Mouse (Mus musculus) monocyte, adult 5-6 weeks (primary cell): ENCODE data around the gene Gas6. TPM values are rescaled to one million over a fixed set of nuclear protein-coding genes. Genes with fewer than 3 reads are reported as not detected.

Experiments
- ATAC-seq: fragments of 153-309, 156-312 bp; replicated peaks from 2 replicates; pipeline ENCODE4 v1.8.0; 2017; ENCODE audit warnings: mild to moderate bottlenecking; ENCODE audit not compliant: low TSS enrichment, insufficient number of reproducible peaks, severe bottlenecking, poor library complexity, low FRiP score
- total RNA-seq: library from RNA; stranded (forward); fragments of 200-1000, 200-491, 200-594 nt; gene quantifications from 3 replicates; pipeline ENCODE4 v1.2.3, GENCODE M21; 2017

Gene Gas6
- 0.29 TPM in 1 of 3 replicates, not detected in the others for total RNA-seq

DNA sequence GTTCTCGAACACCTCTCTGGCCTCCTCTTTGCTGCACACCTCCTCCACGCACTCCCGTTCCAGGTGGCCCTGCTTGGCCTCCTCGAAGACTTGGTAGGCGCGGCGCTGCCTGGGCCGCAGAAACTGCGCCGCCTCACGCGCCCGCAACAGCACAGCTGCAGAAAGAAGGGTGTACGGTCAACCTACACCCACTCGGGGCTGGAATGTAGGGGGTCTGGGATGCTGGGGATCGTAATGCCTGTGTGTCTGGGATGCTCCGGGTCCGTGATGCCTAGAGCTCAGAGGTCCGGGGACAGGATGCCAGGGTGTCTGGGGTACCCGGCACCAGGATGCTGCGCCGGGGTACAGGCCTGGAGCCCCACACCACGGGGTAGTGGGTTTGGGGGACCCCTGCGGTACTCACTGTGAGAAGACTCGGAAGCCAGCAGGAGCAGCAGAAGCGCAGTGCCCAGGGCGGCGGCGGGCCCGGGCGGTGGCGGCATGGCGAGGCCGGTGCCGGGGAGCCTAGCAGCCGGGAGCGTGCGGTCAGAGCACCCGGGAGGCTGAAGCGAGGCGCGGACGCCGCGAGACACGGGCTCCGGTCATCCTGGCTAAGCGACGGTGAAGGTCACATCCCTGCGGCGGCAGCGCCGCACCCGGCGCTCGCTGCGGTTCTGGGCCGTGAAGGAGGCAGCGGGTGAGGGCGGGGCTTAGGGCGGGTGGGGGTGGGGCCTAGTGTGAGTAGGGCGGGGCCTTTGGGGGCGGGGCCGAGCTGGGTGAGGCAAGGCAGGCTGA lies at the start of gene Gas6:
Gene Gas6 (minus strand): TSS at position 633 of the 774 bp plus-strand sequence.
- ATAC-seq = no peak

DNA sequence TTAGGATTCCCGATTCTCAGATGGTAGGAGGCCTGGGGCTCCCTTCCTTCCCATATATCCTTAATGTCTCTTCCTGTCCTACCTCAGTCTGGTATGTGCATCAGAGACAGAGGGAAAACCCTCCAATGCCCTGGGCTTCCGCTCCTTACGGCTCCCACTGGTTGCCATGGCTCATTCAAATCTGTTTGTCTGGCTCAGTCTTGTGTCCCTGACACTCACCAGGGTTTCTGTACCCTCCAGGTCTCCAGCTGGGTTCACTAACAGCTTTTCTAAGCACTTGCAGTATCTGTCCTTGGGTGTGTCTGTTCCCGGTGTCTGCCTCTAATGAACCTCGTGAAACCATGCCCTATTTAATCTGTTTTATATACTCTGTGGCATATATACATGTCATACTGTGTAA lies 47.2 kb upstream of the Gas6 start:
- ATAC-seq = no peak

DNA sequence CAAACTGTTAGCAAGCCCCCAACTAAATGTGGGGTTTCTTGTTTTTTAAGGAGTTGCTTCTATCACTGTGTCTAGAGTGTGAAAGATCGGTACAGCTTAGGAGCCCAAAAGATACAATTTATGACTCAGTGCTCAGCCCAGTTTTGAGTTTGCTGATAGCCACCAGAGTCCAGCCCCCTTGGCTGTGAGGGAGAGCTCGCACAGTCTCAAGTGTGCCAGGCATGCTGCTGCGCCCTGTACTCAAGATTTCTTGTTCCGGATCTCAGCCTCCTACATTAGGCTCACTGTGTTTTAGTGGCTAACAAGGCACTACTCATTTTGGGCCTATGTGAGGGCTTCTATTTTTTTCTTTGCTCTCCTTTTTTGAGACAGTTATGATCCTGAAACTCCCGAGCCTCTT lies 45.8 kb upstream of the Gas6 start:
- no peak for ATAC-seq

DNA sequence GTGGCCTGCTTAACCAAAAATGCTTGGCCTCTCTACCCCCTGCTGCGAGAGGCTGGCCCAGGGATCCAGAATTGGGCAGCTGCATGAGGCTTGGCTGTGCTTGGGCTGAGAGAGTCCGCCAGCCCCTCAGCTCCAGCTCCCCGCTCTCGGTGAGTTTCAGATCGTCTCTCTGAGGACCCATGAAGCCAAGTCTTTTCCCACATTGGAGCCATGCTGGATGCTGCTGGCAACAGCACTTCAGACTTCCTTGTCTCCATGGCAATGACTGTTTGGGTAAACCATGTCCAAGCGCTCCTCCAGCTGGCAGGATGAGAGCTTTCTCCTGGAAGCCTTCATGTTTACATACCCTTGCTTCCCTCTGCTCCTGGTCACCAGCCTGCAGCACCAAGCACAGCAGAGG lies 44.5 kb upstream of the Gas6 start:
- no peak for ATAC-seq

DNA sequence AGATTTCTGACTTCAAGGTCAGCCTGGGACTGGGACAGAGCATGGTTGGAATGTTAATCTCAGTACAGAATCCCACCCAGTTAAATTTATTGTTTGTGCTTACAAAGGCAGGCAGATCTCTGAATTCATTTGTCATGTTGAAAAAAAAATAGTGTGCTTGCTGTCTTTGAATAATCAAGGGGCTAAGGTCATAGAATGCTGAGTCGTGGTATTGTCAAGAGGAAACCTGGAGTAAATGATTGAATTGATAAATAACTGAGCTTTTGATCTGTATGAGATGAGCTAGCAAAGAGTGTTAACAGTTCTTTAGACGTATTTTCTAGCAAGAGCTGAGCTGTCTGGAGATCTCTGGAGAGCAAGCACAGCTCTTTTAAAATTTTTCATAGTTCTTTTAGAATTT lies 42.8 kb upstream of the Gas6 start:
- ATAC-seq = no peak

DNA sequence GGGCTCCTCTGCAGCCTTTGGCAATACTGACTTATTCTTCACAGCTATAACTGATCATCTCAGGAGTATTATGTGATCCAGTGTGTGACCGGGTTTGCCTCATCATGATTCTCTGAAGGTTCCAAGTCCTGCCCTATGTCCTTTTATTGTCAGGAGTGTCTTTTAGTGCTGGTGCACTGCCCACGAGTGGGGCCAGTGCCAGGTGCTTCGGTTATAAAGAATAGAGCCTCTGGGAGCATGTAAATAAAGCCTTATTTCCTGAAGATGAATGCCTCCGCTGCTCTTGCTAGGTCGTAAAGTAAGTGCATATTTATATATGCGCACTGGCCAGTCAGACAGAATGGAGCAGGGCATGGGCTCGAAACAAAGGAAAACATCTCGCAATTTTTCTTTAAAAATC lies 38.8 kb upstream of the Gas6 start:
- ATAC-seq = no peak

DNA sequence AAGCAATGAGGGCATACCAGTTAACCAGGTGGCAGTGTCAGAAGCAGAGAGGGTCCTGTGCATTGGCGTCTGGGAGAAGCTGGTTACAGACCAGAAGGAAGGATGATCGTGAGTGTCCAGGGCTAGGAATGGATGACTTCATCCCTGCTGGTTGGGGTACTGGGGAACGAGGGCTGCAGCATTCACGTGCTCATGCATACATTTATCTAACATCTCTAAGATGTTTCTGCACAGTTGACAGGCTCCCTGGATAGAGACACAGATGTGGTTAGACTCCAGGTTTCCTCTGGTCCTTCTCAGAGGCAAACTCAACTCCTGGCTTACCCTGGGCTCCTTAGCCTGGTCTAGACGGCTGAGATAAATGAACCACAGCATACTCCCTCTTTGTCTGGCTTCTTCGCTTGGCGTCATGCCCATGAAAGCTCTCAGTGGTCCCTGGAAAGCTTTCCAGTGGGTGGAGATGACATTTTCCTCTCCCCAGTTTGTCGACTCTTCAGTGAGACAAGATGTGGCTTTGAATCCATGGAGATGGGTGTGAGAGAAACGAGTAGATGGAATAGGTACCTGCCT lies 37.4 kb upstream of the Gas6 start:
- ATAC-seq = no peak

DNA sequence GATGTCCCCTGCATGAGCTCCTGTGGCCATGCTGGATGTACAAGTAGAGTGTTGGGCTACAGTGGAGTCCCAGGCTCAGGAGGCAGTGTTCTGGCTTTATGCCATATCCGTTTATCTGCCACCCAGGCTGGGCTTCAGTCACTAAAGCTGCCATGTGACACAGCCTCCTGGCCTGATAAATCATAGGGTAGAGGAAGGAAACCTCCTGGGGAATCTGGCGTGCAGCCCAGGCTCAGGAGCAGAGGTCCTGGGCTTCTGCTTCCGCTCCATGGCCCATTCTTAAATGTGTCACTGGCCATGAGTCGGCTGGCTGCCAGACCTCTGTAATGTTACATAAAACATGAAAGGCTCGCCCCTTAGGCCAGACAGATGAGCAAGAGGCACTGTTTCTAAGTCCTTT lies 36.7 kb upstream of the Gas6 start:
- no peak for ATAC-seq

DNA sequence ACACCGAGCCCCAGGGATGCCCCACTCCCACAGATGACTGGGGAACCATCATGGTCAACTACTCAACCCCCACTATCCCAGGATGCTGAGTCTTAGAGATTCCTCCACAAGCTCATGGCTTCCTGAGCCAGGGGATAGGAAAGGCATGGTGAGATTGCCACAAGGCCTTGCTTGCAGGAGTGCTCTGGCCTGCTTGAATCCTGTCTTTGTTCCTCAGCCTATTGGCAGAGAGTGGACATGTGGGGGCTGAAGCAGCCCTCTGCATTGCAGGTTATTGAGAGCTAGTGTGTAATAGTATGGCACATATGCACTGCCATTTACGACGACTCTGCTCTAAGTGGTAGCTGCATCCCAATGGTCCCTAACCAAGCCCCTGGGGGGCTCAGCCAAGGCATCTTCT lies 36.1 kb upstream of the Gas6 start:
- no peak for ATAC-seq

DNA sequence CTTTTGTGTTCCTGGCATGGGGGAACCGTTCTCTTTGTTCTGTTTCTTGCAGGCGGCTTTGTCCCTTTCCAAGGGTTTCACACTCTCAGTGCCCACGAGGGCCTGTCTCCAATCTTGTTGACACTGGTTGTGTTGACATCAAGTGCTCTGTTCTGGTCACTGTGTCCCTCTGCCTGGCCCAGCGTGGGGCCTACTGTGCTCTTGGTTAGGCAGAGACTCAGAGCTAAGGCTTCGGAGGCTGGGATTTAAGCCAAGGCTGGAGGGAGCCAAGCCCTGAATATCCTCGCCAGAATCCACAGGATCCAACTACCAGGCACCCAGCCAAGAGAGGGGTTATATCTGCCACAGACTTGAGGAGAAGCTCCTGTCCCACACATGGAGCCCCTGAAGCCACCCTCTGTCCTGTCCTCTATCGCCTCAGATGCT lies 35.6 kb upstream of the Gas6 start:
- no peak for ATAC-seq

DNA sequence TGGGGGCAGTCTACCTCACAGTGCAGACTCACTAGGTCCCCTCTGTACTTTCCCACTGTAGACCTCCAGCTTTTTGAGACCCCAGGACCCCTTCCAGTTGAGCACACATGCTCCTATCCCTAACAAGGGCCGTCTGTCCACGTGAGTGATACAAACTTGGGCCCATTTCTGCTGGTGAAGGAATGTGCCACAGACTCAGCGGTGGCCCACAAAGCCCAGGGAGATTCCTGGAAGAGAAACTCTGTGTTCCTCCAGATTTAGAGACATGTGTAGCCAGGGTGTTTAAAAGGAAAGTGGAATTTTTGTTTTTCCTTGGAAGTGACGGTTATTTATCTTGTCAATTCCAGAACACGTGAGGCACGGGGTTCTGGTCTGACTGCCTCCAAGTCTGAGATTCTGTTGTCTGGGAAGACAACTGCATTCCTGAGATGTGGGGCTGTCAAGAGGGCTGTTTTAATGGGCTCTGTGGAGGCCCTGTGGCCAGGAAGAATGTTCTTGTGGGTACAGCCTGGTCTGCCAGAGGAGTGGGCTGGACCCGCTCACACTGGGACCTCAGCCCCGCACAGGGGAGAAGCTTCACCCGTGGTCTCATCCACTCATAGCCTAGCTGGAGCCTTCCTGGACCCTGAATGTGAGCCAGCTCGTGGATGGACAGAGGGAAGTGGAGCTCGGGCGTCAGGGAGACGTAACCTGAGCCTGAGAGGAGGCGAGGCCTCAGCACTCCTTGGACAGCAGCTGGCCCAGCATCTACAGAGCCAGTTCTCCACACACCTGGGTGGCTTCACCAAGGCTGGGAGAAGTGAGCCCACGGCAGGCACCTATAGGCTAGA lies 34.9 kb upstream of the Gas6 start:
- ATAC-seq = no peak

DNA sequence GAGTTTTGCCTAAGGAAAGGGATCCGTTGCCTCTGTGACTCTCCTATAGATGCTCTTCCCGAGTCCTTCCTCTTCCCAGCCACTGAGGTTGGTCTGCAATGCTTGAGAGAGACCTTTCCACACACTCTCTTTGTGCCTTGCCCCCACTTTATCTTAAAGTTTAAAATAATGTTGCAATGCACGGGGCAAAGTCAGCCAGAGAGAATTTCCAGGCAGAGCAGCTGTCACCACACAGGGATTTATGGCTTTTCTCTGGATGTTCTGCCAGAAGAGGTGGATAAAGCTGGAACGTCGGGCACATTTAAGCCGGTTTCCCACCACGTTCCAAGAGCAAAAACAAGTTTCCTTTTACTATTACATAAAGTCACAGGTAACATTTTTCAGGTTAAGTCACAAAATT lies 27.1 kb upstream of the Gas6 start:
- ATAC-seq = no peak

DNA sequence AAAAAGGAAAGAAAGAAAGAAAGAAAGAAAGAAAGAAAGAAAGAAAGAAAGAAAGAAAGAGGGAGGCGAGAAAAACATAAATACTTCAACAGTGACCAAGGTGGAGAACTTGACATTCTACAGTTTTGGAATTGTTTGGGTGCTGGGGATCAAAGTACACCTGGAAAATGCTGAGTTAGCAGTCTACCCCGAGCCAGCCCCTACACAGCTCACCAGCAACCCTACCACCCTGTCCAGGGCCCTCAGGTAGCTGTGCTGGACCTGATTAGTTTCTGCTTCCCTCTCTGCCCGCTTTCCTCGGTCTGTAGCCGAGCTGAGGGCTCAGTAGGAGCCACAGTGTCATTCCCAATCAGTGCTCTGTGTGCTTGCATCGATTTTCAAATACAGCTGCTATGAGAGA lies 26.1 kb upstream of the Gas6 start:
- no peak for ATAC-seq

DNA sequence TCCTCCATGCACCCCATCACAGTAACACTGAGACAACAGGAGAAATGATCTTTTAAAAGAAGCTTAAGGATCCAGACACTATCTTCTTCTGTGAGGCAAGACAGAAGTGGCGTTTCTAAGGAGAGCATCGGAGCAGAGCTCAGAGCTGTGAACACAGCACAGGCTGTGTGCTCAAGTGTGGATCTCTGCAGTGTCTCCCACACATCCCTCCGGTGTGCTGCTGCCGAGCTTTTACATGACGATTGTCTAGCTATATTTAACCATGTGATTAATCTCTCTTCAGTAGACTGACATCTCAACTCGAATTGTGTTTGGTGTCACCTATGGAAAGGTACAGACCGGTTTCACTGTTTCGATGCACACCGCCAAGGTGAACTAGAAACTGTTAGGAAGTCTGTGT lies 25.2 kb upstream of the Gas6 start:
- ATAC-seq = no peak

DNA sequence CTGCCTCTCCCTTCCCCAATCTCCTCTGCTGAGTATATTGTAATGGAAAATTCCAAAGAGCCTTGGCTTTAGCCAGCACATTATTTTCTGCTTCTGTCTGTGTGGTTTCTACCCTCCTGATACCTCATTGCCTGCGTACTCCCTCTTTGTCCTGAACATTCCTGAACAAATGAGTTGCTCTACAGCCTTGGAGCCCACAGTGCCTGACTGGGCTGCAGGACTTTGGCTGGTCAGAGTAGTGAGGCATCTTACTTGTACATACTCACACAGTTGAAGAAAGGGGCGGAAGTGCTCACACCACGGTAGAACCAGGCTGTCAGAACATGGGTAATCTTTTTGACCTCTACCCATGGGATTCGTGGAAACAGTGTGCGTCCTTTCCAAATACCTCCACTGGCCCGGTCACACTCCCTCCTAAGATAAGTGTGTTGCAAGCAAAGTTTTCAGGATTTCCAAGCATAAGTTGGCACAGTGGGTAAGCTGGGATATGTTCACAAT lies 23.0 kb upstream of the Gas6 start:
- ATAC-seq = no peak

DNA sequence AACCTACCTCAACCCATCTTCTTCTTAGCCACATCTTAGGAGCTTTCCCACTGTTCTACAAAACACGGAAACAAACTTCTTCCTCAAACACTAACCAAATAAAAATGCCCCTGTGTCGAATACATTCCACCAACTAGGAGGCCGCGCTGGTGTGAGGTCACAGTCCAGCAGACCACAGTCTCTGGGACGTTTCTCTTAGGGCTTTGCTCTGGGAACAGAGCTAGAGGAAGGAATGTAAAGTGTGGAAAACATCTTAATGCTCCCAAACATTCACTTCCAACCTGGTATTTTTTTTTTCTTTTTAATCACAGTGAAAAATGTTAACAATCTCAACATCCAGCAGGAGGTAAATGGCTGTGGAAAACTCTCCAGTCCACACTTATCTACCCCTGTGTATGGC lies 22.4 kb upstream of the Gas6 start:
- no peak for ATAC-seq

DNA sequence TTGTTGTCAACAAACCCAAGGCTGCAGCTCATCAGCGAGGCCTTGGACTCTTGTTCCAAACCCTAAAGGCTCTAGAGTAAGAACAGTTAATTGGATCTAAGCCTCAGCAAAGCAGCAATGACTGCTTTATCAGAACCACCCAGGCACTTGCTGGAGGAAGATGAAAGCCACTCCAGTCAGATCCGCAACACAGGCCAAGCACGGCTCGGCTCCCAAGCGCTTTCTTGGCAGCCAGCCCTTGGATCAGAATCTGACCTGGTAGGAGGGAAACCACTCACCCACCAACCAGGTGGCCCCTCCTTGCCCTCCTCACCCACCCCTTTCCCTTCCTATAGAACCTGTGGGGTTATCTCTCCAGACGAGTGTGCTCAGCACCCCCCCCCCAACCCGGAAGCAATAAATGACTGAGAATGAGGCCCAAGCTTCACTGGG lies 21.7 kb upstream of the Gas6 start:
- no peak for ATAC-seq

DNA sequence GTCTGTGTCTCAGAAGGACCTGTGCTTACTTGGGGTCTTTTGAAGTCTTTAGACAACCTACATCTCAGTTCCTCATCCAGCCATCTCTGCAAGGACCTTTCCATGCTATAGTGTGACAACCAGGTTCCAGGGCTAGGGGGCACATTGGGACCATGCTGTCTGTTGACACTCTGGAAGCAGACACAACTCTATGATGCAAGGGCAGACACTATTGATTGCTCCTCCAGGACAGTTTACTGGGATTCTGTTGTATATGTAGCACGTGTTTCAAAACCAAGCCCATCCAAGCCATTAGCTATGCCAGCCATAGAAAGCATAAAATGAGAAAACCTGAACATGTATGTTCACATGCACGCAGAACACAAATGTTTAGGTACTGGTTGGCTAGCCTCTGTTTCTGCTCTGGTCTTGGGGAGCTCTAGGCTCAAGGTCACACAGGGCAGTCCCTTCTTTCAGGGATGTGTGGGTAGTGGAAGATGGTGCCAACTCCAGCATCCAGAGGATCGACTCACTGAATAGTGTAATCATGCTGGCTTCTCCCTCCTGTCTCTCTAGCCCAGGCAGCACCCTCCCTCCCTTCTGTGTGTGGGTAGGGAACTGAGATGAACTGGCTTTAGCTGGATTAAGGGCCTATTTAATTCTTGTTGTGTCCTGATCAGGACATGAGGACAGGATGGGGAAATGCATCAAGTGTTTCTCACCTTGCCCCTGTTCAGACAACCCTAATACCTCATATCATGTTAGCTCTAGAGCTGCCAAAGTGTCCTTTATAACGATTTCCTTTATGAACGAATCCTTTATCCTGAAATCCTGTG lies 19.5 kb upstream of the Gas6 start:
- no peak for ATAC-seq

DNA sequence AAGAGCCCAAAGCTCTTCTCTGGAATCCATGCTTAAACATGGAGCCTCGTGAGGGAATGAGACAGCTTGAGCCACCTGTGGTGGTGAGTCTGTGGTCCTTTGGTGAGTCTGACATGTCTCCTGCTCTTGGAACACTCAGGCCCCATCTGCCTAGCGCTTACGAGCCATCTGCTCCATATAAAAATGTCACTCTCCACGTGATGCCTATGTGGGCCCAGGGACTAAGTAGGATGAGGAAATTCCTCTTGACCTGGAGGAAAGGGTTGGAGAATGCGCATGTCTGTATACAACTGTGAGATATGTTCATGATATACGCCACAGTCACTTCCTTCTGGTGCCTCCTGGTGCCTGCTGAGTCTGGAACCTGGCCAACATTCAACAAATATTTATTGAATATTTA lies 18.4 kb upstream of the Gas6 start:
- no peak for ATAC-seq
